Mouse (Mus musculus): ENCODE results near the gene Cacul1. TPM values are rescaled to one million over a fixed set of nuclear protein-coding genes. Genes with fewer than 3 reads are reported as not detected.
"Not testable (repeated sequence)": the region's sequence is repeated elsewhere in the genome, so short reads cannot be mapped to it uniquely, and the experiment has no call there.

Gene Cacul1
- polyA plus RNA-seq (2015; fragmentation: Nextera tagmentation; extraction: Ambion mirVana): 13.5 and 14.9 TPM in 2 replicates

GRCm38 (mm10) chr19:60580582-60581339 is at the start of gene Cacul1:
Gene Cacul1 (minus strand): TSS chr19:60581025.
- peak; percentile 97 for ATAC-seq (ENCODE audit: extremely low read depth, insufficient number of reproducible peaks, low FRiP score, low TSS enrichment)
- H3K4me2 ChIP-seq: peak within 1 kb of the TSS; percentile 80
- peak within 1 kb of the TSS; percentile 99 for H3K4me3 ChIP-seq
- no peaks in the 10 kb centered on the region for H3K27me3 ChIP-seq (replicated peaks)
- H3K9me3 ChIP-seq: no peaks in the 10 kb centered on the region
- H3K36me3 ChIP-seq: 0 out of 2 replicates have a peak, but pooled peaks cover 7% of the 10 kb centered on the region
- H3K27ac ChIP-seq (replicated peaks): peak within 1 kb of the TSS; percentile 96
- H3K4me1 ChIP-seq: peaks cover 37% of the 10 kb centered on the region
- peak within 1 kb of the TSS; percentile 99 for H3K9ac ChIP-seq
- WGBS: 1% methylated on average over 56 of the region's 64 CpGs

GRCm38 (mm10) chr19:60619420-60619819 is 38.6 kb upstream of the Cacul1 start:
- no peaks in the 10 kb centered on the region for H3K36me3 ChIP-seq

GRCm38 (mm10) chr19:60617007-60617406 is 36.2 kb upstream of the Cacul1 start:
- no peak for ATAC-seq (ENCODE audit: extremely low read depth, insufficient number of reproducible peaks, low FRiP score, low TSS enrichment)
- Histone ChIP-seq H3K9ac (no peak overlapping the region), H3K4me3 (no peak overlapping the region), H3K27me3 (replicated peaks) (no peaks in the 10 kb centered on the region), H3K27ac (replicated peaks) (no peak overlapping the region), H3K4me2 (no peak overlapping the region), H3K9me3 (peaks cover 3% of the 10 kb centered on the region; the same call in 1 of the 2 replicates), H3K36me3 (no peaks in the 10 kb centered on the region), H3K4me1 (no peaks in the 10 kb centered on the region)
- WGBS: 15% methylated on average over 1 of the region's 1 CpGs

More at GRCm38 (mm10) chr19:60619420-60619819, 38.6 kb upstream of the Cacul1 start:
- peaks cover 3% of the 10 kb centered on the region; the same call in 1 of the 2 replicates for H3K9me3 ChIP-seq
- no peaks in the 10 kb centered on the region for H3K27me3 ChIP-seq (replicated peaks)
- H3K9ac ChIP-seq: no peak overlapping the region
- no peak overlapping the region for H3K27ac ChIP-seq (replicated peaks)
- H3K4me2 ChIP-seq: no peak overlapping the region
- no peak for ATAC-seq (ENCODE audit: extremely low read depth, insufficient number of reproducible peaks, low FRiP score, low TSS enrichment)
- no peak overlapping the region for H3K4me3 ChIP-seq
- H3K4me1 ChIP-seq: no peaks in the 10 kb centered on the region
- WGBS: 53% methylated on average over 4 of the region's 4 CpGs

GRCm38 (mm10) chr19:60615470-60616200 is 34.8 kb upstream of the Cacul1 start:
- Histone ChIP-seq H3K27ac (replicated peaks) (no peak overlapping the region), H3K9ac (no peak overlapping the region), H3K27me3 (replicated peaks) (no peaks in the 10 kb centered on the region), H3K4me2 (no peak overlapping the region), H3K9me3 (peaks cover 2% of the 10 kb centered on the region; the same call in 1 of the 2 replicates), H3K4me1 (no peaks in the 10 kb centered on the region), H3K4me3 (no peak overlapping the region), H3K36me3 (no peaks in the 10 kb centered on the region)
- 71% methylated on average over 5 of the region's 5 CpGs for WGBS
- ATAC-seq (ENCODE audit: extremely low read depth, insufficient number of reproducible peaks, low FRiP score, low TSS enrichment): no peak

- WGBS: 40% methylated on average over 12 of the region's 12 CpGs
- Histone ChIP-seq H3K4me2 (no peak overlapping the region), H3K27me3 (replicated peaks) (no peaks in the 10 kb centered on the region), H3K27ac (replicated peaks) (no peak overlapping the region), H3K9ac (no peak overlapping the region), H3K4me1 (no peaks in the 10 kb centered on the region), H3K36me3 (no peaks in the 10 kb centered on the region), H3K9me3 (no peaks in the 10 kb centered on the region), H3K4me3 (no peak overlapping the region)
- ATAC-seq (ENCODE audit: extremely low read depth, insufficient number of reproducible peaks, low FRiP score, low TSS enrichment): no peak
These were observed 30.8 kb upstream of the Cacul1 start for GRCm38 (mm10) chr19:60611525-60612215.

GRCm38 (mm10) chr19:60608766-60609165 is 27.9 kb upstream of the Cacul1 start:
- no peak for ATAC-seq (ENCODE audit: extremely low read depth, insufficient number of reproducible peaks, low FRiP score, low TSS enrichment)
- H3K4me2 ChIP-seq: no peak overlapping the region
- H3K36me3 ChIP-seq: no peaks in the 10 kb centered on the region
- H3K4me1 ChIP-seq: no peaks in the 10 kb centered on the region
- H3K4me3 ChIP-seq: no peak overlapping the region
- WGBS: 19% methylated on average over 5 of the region's 5 CpGs
- H3K27me3 ChIP-seq (replicated peaks): no peaks in the 10 kb centered on the region
- H3K9me3 ChIP-seq: no peaks in the 10 kb centered on the region
- H3K9ac ChIP-seq: no peak overlapping the region
- H3K27ac ChIP-seq (replicated peaks): no peak overlapping the region

- Histone ChIP-seq H3K9ac (no peak overlapping the region), H3K36me3 (no peaks in the 10 kb centered on the region), H3K4me3 (no peak overlapping the region), H3K4me2 (no peak overlapping the region), H3K27ac (replicated peaks) (no peak overlapping the region), H3K4me1 (no peaks in the 10 kb centered on the region), H3K27me3 (replicated peaks) (no peaks in the 10 kb centered on the region), H3K9me3 (no peaks in the 10 kb centered on the region)
- no peak for ATAC-seq (ENCODE audit: extremely low read depth, insufficient number of reproducible peaks, low FRiP score, low TSS enrichment)
- WGBS: 74% methylated on average over 3 of the region's 3 CpGs
These were observed 22.8 kb upstream of the Cacul1 start for GRCm38 (mm10) chr19:60603586-60603985.

- WGBS: 64% methylated on average over 1 of the region's 1 CpGs
- ATAC-seq (ENCODE audit: extremely low read depth, insufficient number of reproducible peaks, low FRiP score, low TSS enrichment); H3K4me2 ChIP-seq; H3K4me3 ChIP-seq; H3K27ac ChIP-seq (replicated peaks); H3K9ac ChIP-seq; H3K4me1 ChIP-seq; H3K36me3 ChIP-seq; H3K27me3 ChIP-seq (replicated peaks); H3K9me3 ChIP-seq: not testable (repeated sequence)
These were observed 21.2 kb upstream of the Cacul1 start for GRCm38 (mm10) chr19:60602066-60602465.

GRCm38 (mm10) chr19:60598025-60598697 is 17.3 kb upstream of the Cacul1 start:
- no peak for ATAC-seq (ENCODE audit: extremely low read depth, insufficient number of reproducible peaks, low FRiP score, low TSS enrichment)
- no peak overlapping the region for H3K4me3 ChIP-seq

GRCm38 (mm10) chr19:60589646-60590045 is 8.8 kb upstream of the Cacul1 start:
- Histone ChIP-seq H3K4me1 (no peaks in the 10 kb centered on the region), H3K9me3 (no peaks in the 10 kb centered on the region), H3K4me3 (no peak overlapping the region), H3K27me3 (replicated peaks) (no peaks in the 10 kb centered on the region), H3K36me3 (no peaks in the 10 kb centered on the region), H3K9ac (no peak overlapping the region), H3K27ac (replicated peaks) (no peak overlapping the region), H3K4me2 (no peak overlapping the region)
- ATAC-seq (ENCODE audit: extremely low read depth, insufficient number of reproducible peaks, low FRiP score, low TSS enrichment): no peak
- WGBS: 89% methylated on average over 2 of the region's 2 CpGs

More at GRCm38 (mm10) chr19:60598025-60598697, 17.3 kb upstream of the Cacul1 start:
- H3K36me3 ChIP-seq: no peaks in the 10 kb centered on the region
- no peaks in the 10 kb centered on the region for H3K9me3 ChIP-seq
- H3K9ac ChIP-seq: no peak overlapping the region
- H3K27me3 ChIP-seq (replicated peaks): no peaks in the 10 kb centered on the region
- WGBS: 64% methylated on average over 8 of the region's 8 CpGs
- no peaks in the 10 kb centered on the region for H3K4me1 ChIP-seq
- H3K4me2 ChIP-seq: no peak overlapping the region
- no peak overlapping the region for H3K27ac ChIP-seq (replicated peaks)

GRCm38 (mm10) chr19:60586652-60587051 is 5.8 kb upstream of the Cacul1 start:
- Histone ChIP-seq H3K4me1 (peaks cover 2% of the 10 kb centered on the region; the same call in 1 of the 2 replicates), H3K9me3 (no peaks in the 10 kb centered on the region), H3K36me3 (no peaks in the 10 kb centered on the region), H3K4me2 (no peak overlapping the region), H3K4me3 (no peak overlapping the region), H3K27ac (replicated peaks) (no peak overlapping the region), H3K27me3 (replicated peaks) (no peaks in the 10 kb centered on the region), H3K9ac (no peak overlapping the region)
- WGBS: 70% methylated on average over 5 of the region's 5 CpGs
- no peak for ATAC-seq (ENCODE audit: extremely low read depth, insufficient number of reproducible peaks, low FRiP score, low TSS enrichment)
